9 mouse cellular contexts compared by ENCODE assay signal in genomic region chr4:139282955-139283417, GRCm38 (mm10). TPM values are rescaled to one million over a fixed set of nuclear protein-coding genes. Genes with fewer than 3 reads are reported as not detected.
DNase-seq lines count a peak whose midpoint lies in the region; ATAC-seq and TF ChIP-seq lines count a peak whose summit lies in the region.
"Had no signal": no experiment of that assay in that cellular context is flagged by ENCODE, and none has a peak within 500 bp of the region (broad histone marks: within the 10 kb centered on the region; RNA-seq: fewer than 3 reads in every experiment).

No protein-coding gene starts in this region.

- no peaks in the 10 kb centered on the region for H3K27me3 ChIP-seq in heart, embryonic 15.5 days
- no peaks in the 10 kb centered on the region for H3K27me3 ChIP-seq in midbrain, embryonic 13.5 days
- no peaks in the 10 kb centered on the region for H3K27me3 ChIP-seq in forebrain, postnatal 0 days (ENCODE audit: insufficient read depth, low read length)
- H3K27me3 ChIP-seq: limb, embryonic 15.5 days had no signal

- peaks cover 35% of the 10 kb centered on the region for H3K4me1 ChIP-seq in heart, embryonic 15.5 days (replicated peaks)
- H3K4me1 ChIP-seq in midbrain, embryonic 13.5 days (replicated peaks): no peaks in the 10 kb centered on the region
- H3K4me1 ChIP-seq in forebrain, postnatal 0 days (ENCODE audit: insufficient read depth): no peaks in the 10 kb centered on the region

- WGBS in heart, embryonic 15.5 days: 31% methylated on average over 6 of the region's 6 CpGs
- 86% methylated on average over 6 of the region's 6 CpGs for WGBS in midbrain, embryonic 13.5 days
- WGBS in forebrain, postnatal 0 days: 64% methylated on average over 6 of the region's 6 CpGs

- no peak for TF ChIP-seq CTCF in forebrain, postnatal 0 days (IDR thresholded peaks at IDR 0.05; ENCODE audit: low read depth)

- DNase-seq in embryo, embryonic 10 days (ENCODE audit: low spot score): peak; percentile 23
- DNase-seq in embryo, embryonic 9.5 days (ENCODE audit: extremely low spot score): no peak
- peak; percentile 72 for DNase-seq in adrenal gland, postnatal 10 days
- DNase-seq in kidney, postnatal 36 days: peak; percentile 75 to 79
- DNase-seq in forebrain, postnatal 0 days: no peak
- no peak for DNase-seq in layer of hippocampus, adult 18-20 months (ENCODE audit: low spot score in 2 of 2)

- peak overlapping the region; percentile 37 for H3K27ac ChIP-seq in heart, embryonic 15.5 days
- H3K27ac ChIP-seq in midbrain, embryonic 13.5 days: no peak overlapping the region
- no peak overlapping the region for H3K27ac ChIP-seq in forebrain, postnatal 0 days (ENCODE audit: low read depth, low read length)
- H3K27ac ChIP-seq: limb, embryonic 15.5 days had no signal

- H3K36me3 ChIP-seq in heart, embryonic 15.5 days: peaks cover 53% of the 10 kb centered on the region
- peaks cover 73% of the 10 kb centered on the region for H3K36me3 ChIP-seq in midbrain, embryonic 13.5 days
- peaks cover 60% of the 10 kb centered on the region for H3K36me3 ChIP-seq in forebrain, postnatal 0 days (ENCODE audit: insufficient read depth)

- no peaks in the 10 kb centered on the region for H3K9me3 ChIP-seq in heart, embryonic 15.5 days (replicated peaks)
- no peaks in the 10 kb centered on the region for H3K9me3 ChIP-seq in midbrain, embryonic 13.5 days
- no peaks in the 10 kb centered on the region for H3K9me3 ChIP-seq in forebrain, postnatal 0 days (ENCODE audit: low read length)
- H3K9me3 ChIP-seq: limb, embryonic 15.5 days had no signal

- H3K4me3 ChIP-seq in heart, embryonic 15.5 days: no peak overlapping the region
- H3K4me3 ChIP-seq in midbrain, embryonic 13.5 days (replicated peaks): no peak overlapping the region
- no peak overlapping the region for H3K4me3 ChIP-seq in forebrain, postnatal 0 days (ENCODE audit: low read depth, low read length)
- H3K4me3 ChIP-seq: limb, embryonic 15.5 days had no signal

- 0 out of 2 replicates have a peak overlapping the region, but pooled peaks have one; percentile 8 for H3K9ac ChIP-seq in heart, embryonic 15.5 days
- no peak overlapping the region for H3K9ac ChIP-seq in midbrain, embryonic 13.5 days (replicated peaks)
- H3K9ac ChIP-seq in forebrain, postnatal 0 days: no peak overlapping the region
- H3K9ac ChIP-seq: limb, embryonic 15.5 days had no signal

- H3K4me2 ChIP-seq in heart, embryonic 15.5 days: no peak overlapping the region
- H3K4me2 ChIP-seq in midbrain, embryonic 13.5 days (replicated peaks): no peak overlapping the region
- no peak overlapping the region for H3K4me2 ChIP-seq in forebrain, postnatal 0 days (ENCODE audit: low read depth)
- H3K4me2 ChIP-seq: limb, embryonic 15.5 days had no signal

- no peak for ATAC-seq in heart, embryonic 15.5 days (replicated peaks; ENCODE audit: insufficient number of reproducible peaks, insufficient read depth, low FRiP score, low read depth)
- no peak for ATAC-seq in midbrain, embryonic 13.5 days
- ATAC-seq in forebrain, postnatal 0 days: no peak

RNA-seq across cellular contexts. Expression of gene Pqlc2, which starts 27.5 kb away (rescaled TPM):
- 1 to 10 TPM; 8.0 to 8.7 TPM for total RNA-seq in adrenal gland, postnatal 10 days (2021)
- polyA plus RNA-seq in heart, embryonic 15.5 days (2015; fragmentation: Nextera tagmentation; extraction: Ambion mirVana): 6.8 and 9.6 TPM in 2 replicates
- 15.1 and 15.2 TPM in 2 replicates for polyA plus RNA-seq in midbrain, embryonic 13.5 days (2015; fragmentation: Nextera tagmentation; extraction: Ambion mirVana)
- 14.2 and 15.3 TPM in 2 replicates for total RNA-seq in forebrain, postnatal 0 days (2014; rRNA removed)
- 10.0 and 12.1 TPM in 2 replicates for polyA plus RNA-seq in forebrain, postnatal 0 days (2015; fragmentation: Nextera tagmentation; extraction: Ambion mirVana)
- total RNA-seq in layer of hippocampus, adult 18-20 months (2021): 10 to 100 TPM; 12.9 to 14.2 TPM

RNA-seq across cellular contexts. Expression of gene Akr7a5, which starts 27.6 kb away (rescaled TPM):
- total RNA-seq in adrenal gland, postnatal 10 days (2021): 10 to 100 TPM; 65.6 to 67.0 TPM
- polyA plus RNA-seq in heart, embryonic 15.5 days (2015; fragmentation: Nextera tagmentation; extraction: Ambion mirVana): 58.1 and 76.7 TPM in 2 replicates
- 65.0 and 66.5 TPM in 2 replicates for polyA plus RNA-seq in midbrain, embryonic 13.5 days (2015; fragmentation: Nextera tagmentation; extraction: Ambion mirVana)
- 41.1 and 49.7 TPM in 2 replicates for total RNA-seq in forebrain, postnatal 0 days (2014; rRNA removed)
- 58.1 and 60.6 TPM in 2 replicates for polyA plus RNA-seq in forebrain, postnatal 0 days (2015; fragmentation: Nextera tagmentation; extraction: Ambion mirVana)
- total RNA-seq in layer of hippocampus, adult 18-20 months (2021): 10 to 100 TPM; 31.4 to 32.1 TPM

Comparison
In these comparisons a context has a peak if more than half of its experiments do, and no peak if none do; other contexts are left out.
1. DNase-seq: peak in embryo, embryonic 10 days (single experiment), adrenal gland, postnatal 10 days (single experiment) and kidney, postnatal 36 days (2 of 2); none in embryo, embryonic 9.5 days (single experiment), forebrain, postnatal 0 days (single experiment) and layer of hippocampus, adult 18-20 months (0 of 2).